Mouse (Mus musculus): ENCODE data around the gene Fbf1.

The Fbf1 gene

DNA sequence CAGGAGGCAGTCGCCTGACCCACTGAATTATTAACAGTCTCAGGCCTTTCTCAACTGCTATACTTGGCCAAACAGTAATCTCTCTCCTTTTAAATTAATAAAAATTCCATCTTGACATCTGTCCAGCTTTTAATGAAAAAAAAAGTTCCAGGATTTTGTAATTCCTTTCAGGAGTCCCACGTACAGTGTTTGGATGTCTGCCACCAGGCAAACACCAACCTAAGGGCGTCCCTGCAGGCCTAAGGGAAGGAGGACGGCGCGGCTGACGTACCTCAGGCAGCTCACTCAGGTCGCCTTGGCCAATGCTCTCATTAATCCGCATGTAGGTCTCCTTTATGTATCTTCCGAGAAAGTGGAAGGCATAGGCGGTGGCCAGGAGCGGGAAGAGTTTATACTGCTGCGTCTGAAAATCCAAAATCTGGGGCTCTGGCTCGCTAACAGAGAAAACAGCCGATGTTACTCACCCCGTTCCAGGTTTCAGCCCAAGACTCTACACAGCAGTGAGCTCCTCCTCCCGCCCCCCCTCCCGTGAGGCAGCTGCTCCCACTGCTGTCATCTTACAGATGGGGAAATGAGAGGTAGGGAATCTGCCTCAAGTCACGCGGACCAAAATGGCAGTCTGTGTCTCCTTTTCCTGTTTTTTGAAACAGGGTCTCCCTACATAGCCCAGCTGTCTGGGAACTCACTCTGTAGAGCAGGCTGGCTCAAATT is 10.6 kb upstream of the Fbf1 start:
- DNase-seq, result no peak

DNA sequence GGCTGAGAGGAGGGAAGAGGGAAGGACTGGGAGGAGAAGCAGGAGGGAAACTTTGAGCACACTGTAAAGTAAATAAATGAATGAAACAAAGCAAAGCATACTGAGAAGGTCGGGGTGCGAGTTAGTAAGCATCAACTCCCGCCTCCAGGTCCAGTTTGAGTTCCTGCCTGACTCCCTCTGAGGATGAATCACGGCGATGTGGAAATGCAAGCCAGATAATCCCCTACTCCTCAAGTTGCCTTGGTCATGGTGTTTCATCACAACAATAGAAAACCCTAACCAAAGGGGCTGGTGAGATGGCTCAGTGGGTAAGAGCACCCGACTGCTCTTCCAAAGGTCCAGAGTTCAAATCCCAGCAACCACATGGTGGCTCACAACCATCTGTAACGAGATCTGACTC is 8.0 kb upstream of the Fbf1 start:
- no peak for DNase-seq

GRCm38 (mm10) chr11:116174775-116175448 is 6.9 kb upstream of the Fbf1 start:
- peak; percentile 77 to 78 for DNase-seq

DNA sequence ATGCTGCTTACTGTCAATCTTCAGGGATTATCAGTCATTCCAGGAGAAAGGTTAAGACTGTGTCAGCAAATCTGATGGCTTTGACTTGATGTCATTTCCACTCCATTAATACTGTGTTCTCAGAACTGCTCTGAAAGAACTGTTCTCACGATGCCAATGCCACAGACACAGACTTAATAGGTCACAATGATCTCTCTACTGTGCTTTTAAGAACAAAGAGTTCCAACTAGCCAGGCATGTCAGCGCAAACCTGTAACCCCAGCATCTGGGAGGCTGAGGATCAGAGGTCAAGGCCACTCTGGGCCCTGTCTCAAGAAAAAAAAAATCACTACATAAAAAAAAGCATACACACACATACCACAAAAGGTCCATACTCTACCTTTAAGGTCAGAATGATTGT is 4.0 kb upstream of the Fbf1 start:
- DNase-seq, result peak in 1 of 2 experiments; percentile 61

GRCm38 (mm10) chr11:116170003-116170800 is 2.2 kb upstream of the Fbf1 start:
- peak; percentile 52 to 62 for DNase-seq

- no peak for DNase-seq
Measured at GRCm38 (mm10) chr11:116169214-116169613, 1.2 kb upstream of the Fbf1 start.

DNA sequence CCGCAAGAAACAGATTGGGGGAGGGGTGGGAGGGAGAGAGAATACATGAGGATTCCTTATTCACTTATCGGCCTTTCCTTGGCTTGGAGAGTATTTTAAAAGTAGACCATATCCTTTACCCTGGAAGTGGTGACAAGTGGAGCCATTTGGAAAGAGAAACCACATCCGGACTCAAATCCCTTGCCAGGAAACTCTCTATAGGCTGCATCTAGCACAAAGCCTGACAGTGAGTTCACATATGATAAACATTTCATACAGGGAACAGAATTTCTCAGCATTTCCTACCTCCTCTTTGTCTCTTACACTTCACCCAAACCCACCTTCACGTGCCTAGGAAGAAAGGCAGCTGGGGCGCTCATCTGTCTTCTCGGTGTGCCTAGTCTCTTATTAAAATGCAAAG is 734 bp downstream of the Fbf1 start:
- DNase-seq, result no peak

- peak; percentile 55 for DNase-seq
Measured at GRCm38 (mm10) chr11:116163002-116163401, 5.0 kb downstream of the Fbf1 start.

- DNase-seq, result no peak
Measured at GRCm38 (mm10) chr11:116162146-116162545, 5.8 kb downstream of the Fbf1 start.

- DNase-seq, result no peak
Measured at GRCm38 (mm10) chr11:116161312-116161711, 6.7 kb downstream of the Fbf1 start.

DNA sequence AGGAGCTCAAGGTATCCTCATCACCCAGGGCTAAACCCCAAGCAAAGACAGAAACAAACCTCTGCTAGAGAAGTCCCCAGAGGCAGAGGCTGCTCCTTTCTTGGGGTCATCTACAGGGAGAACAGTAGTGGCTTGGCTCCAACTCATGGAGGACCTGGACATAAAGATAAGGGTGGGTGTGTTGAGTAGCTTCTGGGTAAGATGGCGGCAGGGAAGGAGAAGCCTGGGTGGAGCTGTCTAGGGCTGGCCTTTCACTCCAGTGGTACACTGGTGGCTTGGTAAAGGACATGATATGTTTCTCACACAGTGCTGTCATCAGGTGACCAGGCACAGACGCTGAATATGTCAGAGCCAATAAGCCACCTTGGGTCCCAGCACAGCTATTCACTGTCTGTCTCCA is 17.0 kb downstream of the Fbf1 start:
- no peak for DNase-seq

- no peak for DNase-seq
Measured at GRCm38 (mm10) chr11:116149341-116149740, 18.6 kb downstream of the Fbf1 start.

- DNase-seq, result no peak
Measured at GRCm38 (mm10) chr11:116148761-116149221, 19.2 kb downstream of the Fbf1 start.

DNA sequence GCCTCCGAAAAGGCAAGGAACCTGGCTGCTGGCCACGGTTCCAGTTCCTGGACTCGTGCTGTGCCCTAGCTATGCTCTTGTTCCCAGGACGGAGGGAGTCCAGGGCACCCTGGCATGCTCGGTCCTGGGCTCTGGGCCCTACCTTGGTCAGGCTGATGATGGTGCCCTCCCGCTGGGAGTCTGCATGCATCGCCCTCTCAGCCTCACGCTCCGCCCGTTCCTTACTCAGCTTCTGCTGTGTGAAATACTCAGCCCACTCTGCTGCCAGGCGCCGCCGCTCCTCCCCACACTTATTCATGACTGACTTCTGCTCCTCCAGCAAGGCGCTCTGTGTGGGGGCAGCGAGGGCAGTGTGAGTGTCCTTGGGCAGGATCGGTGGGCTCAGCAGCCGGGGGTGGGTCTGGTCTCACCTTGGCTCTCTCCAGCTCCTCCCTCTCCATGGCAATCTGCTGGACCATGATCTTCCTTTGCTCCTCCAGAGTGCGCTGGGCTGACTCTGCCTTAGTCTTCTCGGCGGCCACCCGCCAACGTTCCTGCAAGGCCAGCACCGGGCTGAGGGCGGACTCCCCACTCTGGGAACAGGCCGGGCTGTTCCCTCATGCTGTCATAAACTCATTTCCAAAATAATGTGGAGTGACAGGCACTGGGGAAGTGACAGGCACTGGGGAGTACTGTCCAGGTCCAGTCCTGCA is 21.5 kb downstream of the Fbf1 start:
- peak; percentile 74 to 81 for DNase-seq

DNA sequence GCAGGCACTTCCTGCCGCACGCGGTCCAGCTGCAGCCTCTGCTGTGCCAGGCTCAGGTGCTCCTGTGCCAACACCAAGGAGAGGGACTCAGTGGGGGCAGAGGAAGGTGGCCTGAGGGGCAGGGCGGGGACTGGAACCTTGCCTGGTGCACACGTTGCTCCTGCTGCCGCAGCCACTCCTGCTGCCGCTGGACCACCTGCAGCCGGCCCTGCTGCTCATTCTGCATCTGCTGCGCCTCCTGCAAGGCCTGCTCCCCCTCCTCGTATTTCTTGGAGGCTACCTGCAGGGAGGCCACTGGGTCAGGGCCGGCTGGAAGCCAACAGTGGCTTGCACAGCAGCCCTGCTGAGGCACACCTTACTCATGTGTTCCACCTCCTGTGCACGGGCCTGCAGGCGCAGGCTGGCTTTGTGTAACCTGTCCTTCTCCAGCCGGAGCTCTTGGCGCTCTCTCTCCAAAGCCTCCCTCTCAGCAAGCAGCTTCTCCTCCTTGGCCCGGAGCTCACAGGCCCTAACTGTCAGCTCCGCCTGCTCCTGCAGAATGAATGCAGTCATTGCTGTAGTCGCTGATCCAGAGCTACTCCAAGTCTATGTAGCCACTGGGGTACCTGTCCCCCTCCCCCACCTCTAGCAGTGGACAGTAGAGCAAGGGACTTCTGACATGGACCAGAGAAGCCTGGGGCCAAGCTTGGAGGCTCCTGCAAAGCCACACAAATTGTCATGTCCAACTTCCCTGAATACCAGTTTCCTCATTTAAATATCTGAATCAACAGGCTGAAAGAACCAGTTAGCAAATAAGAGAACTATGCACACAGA is 22.3 kb downstream of the Fbf1 start:
- peak in 1 of 2 experiments; percentile 36 for DNase-seq

GRCm38 (mm10) chr11:116143468-116143867 is 24.5 kb downstream of the Fbf1 start:
- no peak for DNase-seq

DNA sequence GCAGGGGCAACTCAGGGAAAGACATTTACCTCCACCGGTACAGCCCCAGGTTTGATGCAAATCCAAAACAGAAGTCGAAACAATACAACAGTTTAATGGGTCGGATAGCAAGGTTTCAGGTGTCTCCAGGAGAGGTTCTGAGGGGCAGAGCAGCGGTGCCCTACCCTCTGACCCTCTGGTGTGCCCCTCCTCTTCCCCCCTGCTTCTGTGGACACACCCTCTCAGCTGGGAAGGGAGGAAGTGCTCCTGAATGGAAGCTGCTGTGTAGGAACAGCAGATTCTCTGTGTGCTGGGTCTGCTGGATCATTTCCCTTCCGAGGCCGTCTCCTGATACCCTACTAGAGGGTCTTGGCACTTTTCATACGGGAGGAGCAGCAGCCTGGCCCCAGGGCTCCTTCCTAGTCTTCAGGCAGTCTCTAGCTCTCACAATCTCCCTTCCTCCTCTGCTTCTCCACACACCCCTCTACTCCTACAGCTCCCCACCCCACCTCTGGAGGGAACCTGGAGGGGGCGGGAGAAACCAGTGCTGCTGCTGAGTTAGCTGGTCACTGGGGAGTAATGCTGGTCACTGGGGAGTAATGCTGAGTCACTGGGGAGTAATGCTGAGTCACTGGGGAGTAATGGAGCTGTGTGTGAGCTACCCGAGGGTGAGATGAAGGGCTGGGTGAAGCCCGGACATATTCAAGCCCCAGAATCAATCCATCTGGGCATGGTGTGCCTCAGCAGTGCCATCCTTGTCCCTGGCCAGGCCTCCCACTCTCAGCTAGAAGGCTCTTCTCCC is 25.6 kb downstream of the Fbf1 start:
- DNase-seq, result no peak

GRCm38 (mm10) chr11:116138468-116139138 is 29.4 kb downstream of the Fbf1 start, which contains the start of gene Mrpl38:
Mrpl38 (minus strand) TSS chr11:116138868.
- peak; percentile 91 to 92 for DNase-seq

GRCm38 (mm10) chr11:116138096-116138467 is 29.9 kb downstream of the Fbf1 start:
- DNase-seq, result no peak

DNA sequence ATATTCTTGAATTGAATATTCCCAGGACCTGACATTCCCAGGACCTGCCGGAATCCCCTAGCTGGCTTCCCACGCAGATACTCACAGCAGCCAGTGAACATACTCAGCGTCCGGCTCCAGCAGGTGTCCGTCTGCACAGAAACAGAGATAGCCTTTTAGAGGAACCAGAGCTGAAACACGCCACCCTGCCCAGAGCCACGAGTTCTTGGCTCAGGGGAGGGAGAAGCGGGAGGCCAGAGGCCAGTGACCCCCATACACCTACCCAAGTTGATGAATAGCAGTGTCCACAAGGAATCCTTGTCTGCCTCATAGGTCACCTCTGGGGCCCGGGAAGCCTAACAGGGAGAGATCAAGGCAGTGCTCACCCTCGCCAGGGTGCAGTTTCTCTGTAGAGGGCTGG is 33.8 kb downstream of the Fbf1 start:
- DNase-seq, result no peak

GRCm38 (mm10) chr11:116133497-116133896 is 34.5 kb downstream of the Fbf1 start:
- DNase-seq, result no peak
